Mouse (Mus musculus): Measurements from ENCODE around the gene Rpa2. TPM values are rescaled to one million over a fixed set of nuclear protein-coding genes. Genes with fewer than 3 reads are reported as not detected.
"Not testable (repeated sequence)": the region's sequence is repeated elsewhere in the genome, so short reads cannot be mapped to it uniquely, and the experiment has no call there.

The Rpa2 gene
- polyA plus RNA-seq, 1 experiment = 17.0 TPM

DNA sequence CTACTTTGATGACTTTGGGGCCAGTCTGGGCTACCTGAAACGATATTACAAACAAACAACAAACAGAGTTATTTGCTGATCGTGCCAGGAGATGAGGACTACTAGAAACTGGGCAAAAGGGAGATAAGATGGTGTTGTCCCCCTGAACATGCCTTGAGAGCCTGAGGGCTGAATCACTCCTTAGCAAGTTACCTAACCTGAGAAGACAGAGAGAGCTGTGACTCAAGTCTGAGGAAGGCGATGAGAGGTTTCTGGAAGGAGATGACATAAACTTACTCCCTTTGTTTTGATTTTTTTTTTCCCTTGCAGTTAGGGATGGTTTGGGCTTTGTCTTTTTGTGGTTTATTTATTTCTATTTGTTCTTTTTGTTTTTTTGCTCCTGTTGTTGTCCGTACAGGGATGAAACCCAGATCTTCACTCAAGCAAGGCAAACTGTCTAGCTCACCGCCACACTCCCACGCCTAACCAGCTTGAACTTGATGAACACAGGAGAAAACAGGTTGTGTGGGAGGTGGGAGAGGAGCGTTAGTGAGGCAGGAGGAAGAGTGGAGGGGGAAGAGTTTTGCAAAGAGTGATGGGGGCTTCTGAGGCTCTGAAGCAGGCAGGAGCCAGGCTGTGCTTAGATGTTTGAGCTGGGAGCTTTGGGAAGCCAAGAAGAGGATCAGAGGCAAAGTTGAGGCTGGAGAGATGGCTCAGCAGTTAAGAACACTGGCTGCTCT is 10.3 kb upstream of the Rpa2 start:
- no peak for TF ChIP-seq POLR2A (IDR thresholded peaks at IDR 0.05; ENCODE audit: extremely low read depth, insufficient read depth, low read length)
- no peak for TF ChIP-seq CTCF (IDR thresholded peaks at IDR 0.05; ENCODE audit: extremely low read depth, insufficient read depth, low read length)
- Histone ChIP-seq H3K4me3 (ENCODE audit: insufficient read depth, low read length) (no peak overlapping the region), H3K4me1 (ENCODE audit: control insufficient read depth, insufficient read depth, low read length) (no peaks in the 10 kb centered on the region), H3K27ac (ENCODE audit: insufficient read depth, low read length) (no peak overlapping the region)

GRCm38 (mm10) chr4:132760296-132760695 is 7.8 kb upstream of the Rpa2 start:
- TF ChIP-seq CTCF (IDR thresholded peaks at IDR 0.05; ENCODE audit: extremely low read depth, insufficient read depth, low read length) (no peak), POLR2A (IDR thresholded peaks at IDR 0.05; ENCODE audit: extremely low read depth, insufficient read depth, low read length) (no peak)
- Histone ChIP-seq H3K4me1 (ENCODE audit: control insufficient read depth, insufficient read depth, low read length) (no peaks in the 10 kb centered on the region), H3K4me3 (ENCODE audit: insufficient read depth, low read length) (no peak overlapping the region), H3K27ac (ENCODE audit: insufficient read depth, low read length) (no peak overlapping the region)

- Histone ChIP-seq H3K27ac (ENCODE audit: insufficient read depth, low read length) (no peak overlapping the region), H3K4me1 (ENCODE audit: control insufficient read depth, insufficient read depth, low read length) (no peaks in the 10 kb centered on the region), H3K4me3 (ENCODE audit: insufficient read depth, low read length) (no peak overlapping the region)
- TF ChIP-seq CTCF (IDR thresholded peaks at IDR 0.05; ENCODE audit: extremely low read depth, insufficient read depth, low read length) (no peak), POLR2A (IDR thresholded peaks at IDR 0.05; ENCODE audit: extremely low read depth, insufficient read depth, low read length) (no peak)
These were observed 5.5 kb upstream of the Rpa2 start for GRCm38 (mm10) chr4:132762602-132763001.

DNA sequence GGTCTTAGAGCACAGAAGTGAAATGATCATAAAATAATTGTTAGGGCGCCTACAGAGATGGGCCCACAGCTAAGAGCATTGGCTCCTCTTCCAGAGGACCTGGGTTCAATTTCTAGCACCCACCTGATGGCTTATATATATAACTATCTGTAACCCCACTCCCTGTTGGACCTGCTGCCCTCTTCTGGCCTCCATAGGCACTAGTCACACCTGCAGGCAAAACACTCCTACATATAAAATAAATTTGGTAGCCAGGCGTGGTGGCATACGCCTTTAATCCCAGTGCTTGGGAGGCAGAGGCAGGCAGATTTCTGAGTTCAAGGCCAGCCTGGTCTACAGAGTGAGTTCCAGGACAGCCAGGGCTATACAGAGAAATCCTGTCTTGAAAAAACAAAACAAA is 5.0 kb upstream of the Rpa2 start:
- H3K4me3 ChIP-seq (ENCODE audit: insufficient read depth, low read length); H3K4me1 ChIP-seq (ENCODE audit: control insufficient read depth, insufficient read depth, low read length); H3K27ac ChIP-seq (ENCODE audit: insufficient read depth, low read length): not testable (repeated sequence)

DNA sequence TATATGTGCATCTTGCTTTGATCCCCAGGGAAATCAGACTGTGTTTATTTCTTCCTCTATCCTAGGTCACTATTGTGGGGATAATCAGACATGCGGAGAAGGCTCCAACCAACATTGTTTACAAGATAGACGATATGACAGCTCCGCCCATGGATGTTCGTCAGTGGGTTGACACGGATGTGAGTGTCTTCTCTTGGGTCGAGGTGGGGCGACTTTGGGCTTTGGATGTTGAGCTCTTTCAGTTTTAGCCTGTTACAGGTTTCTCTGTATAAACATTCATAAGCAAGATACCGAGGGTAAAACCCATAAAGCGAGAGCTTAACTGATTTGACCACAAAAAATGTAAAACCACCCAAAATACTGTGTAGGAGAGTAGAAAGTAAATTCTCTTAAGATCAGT is 3.6 kb downstream of the Rpa2 start:
- Histone ChIP-seq H3K27ac (ENCODE audit: insufficient read depth, low read length) (no peak overlapping the region), H3K4me1 (ENCODE audit: control insufficient read depth, insufficient read depth, low read length) (peaks cover 2% of the 10 kb centered on the region; the same call in 1 of the 2 replicates), H3K4me3 (ENCODE audit: insufficient read depth, low read length) (no peak overlapping the region)
- TF ChIP-seq CTCF (IDR thresholded peaks at IDR 0.05; ENCODE audit: extremely low read depth, insufficient read depth, low read length) (no peak), POLR2A (IDR thresholded peaks at IDR 0.05; ENCODE audit: extremely low read depth, insufficient read depth, low read length) (no peak)

- Histone ChIP-seq H3K4me1 (ENCODE audit: control insufficient read depth, insufficient read depth, low read length) (no peaks in the 10 kb centered on the region), H3K27ac (ENCODE audit: insufficient read depth, low read length) (no peak overlapping the region), H3K4me3 (ENCODE audit: insufficient read depth, low read length) (no peak overlapping the region)
- no peak for TF ChIP-seq POLR2A (IDR thresholded peaks at IDR 0.05; ENCODE audit: extremely low read depth, insufficient read depth, low read length)
- TF ChIP-seq CTCF (IDR thresholded peaks at IDR 0.05; ENCODE audit: extremely low read depth, insufficient read depth, low read length) = no peak
These were observed 6.8 kb downstream of the Rpa2 start for GRCm38 (mm10) chr4:132774905-132775304.

DNA sequence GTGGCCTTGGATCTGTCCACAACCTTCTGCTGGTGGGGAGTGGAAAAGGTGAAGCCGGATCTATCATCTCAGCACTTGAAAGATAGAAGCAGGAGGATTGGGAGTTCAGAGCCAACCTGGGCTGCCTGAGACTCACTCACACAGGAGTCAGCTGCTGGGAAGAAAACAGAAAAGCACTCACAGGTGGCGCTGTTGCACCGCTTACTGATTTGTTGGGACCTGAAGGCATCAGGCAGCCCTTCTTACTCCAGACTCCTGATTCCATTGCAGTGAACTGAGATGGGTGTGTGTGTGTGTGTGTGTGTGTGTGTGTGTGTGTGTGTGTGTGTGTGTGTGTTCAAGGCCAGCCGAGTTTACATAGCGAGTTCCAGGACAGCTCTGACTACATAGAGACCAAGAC is 8.6 kb downstream of the Rpa2 start:
- H3K4me1 ChIP-seq (ENCODE audit: control insufficient read depth, insufficient read depth, low read length) = no peaks in the 10 kb centered on the region
- no peak for TF ChIP-seq POLR2A (IDR thresholded peaks at IDR 0.05; ENCODE audit: extremely low read depth, insufficient read depth, low read length)
- TF ChIP-seq CTCF (IDR thresholded peaks at IDR 0.05; ENCODE audit: extremely low read depth, insufficient read depth, low read length) = peak; percentile 83
- H3K4me3 ChIP-seq (ENCODE audit: insufficient read depth, low read length) = no peak overlapping the region
- no peak overlapping the region for H3K27ac ChIP-seq (ENCODE audit: insufficient read depth, low read length)

- no peak for TF ChIP-seq POLR2A (IDR thresholded peaks at IDR 0.05; ENCODE audit: extremely low read depth, insufficient read depth, low read length)
- TF ChIP-seq CTCF (IDR thresholded peaks at IDR 0.05; ENCODE audit: extremely low read depth, insufficient read depth, low read length) = no peak
- Histone ChIP-seq H3K27ac (ENCODE audit: insufficient read depth, low read length) (no peak overlapping the region), H3K4me3 (ENCODE audit: insufficient read depth, low read length) (no peak overlapping the region), H3K4me1 (ENCODE audit: control insufficient read depth, insufficient read depth, low read length) (no peaks in the 10 kb centered on the region)
These were observed 10.6 kb downstream of the Rpa2 start for GRCm38 (mm10) chr4:132778562-132779201.

DNA sequence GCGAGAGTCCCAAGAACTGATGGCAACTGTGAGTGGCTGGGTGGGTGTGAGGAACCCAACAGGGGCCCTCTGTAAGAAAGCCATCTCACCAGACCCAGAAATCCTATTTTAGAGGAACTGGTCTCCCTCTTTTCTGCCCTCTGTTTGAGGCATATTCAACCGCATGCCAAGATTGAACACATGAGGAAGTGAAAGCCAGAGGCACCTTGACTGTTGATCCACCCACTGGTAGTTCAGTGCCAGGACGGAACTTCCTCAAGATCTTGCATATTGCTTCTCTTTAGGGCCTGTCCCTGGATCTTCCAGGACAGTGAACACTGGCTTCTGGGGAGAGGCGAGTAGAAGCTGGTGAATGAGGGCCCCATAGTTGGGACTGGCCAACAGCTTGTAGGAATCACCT is 12.2 kb downstream of the Rpa2 start:
- TF ChIP-seq POLR2A (IDR thresholded peaks at IDR 0.05; ENCODE audit: extremely low read depth, insufficient read depth, low read length) (no peak), CTCF (IDR thresholded peaks at IDR 0.05; ENCODE audit: extremely low read depth, insufficient read depth, low read length) (no peak)
- Histone ChIP-seq H3K4me1 (ENCODE audit: control insufficient read depth, insufficient read depth, low read length) (no peaks in the 10 kb centered on the region), H3K4me3 (ENCODE audit: insufficient read depth, low read length) (no peak overlapping the region), H3K27ac (ENCODE audit: insufficient read depth, low read length) (no peak overlapping the region)

DNA sequence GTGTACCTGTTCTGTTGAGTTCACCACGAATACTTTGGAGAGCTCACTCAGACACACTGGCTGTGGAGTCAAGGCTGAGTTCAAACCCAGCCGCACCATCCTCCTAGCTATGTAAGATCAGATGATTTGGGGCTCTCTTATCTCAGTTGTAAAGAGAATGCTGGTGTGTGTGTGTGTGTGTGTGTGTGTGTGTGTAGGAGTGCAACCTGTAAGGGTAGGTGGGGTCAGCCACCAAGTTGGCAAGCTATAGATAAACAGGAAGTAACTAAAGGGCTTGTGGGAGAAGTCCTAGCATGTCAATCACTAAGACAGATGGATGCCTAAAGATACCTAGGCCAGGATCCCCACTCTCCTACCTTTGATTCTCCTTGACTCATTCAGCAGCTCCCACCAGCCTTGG is 15.6 kb downstream of the Rpa2 start:
- TF ChIP-seq POLR2A (IDR thresholded peaks at IDR 0.05; ENCODE audit: extremely low read depth, insufficient read depth, low read length) (no peak), CTCF (IDR thresholded peaks at IDR 0.05; ENCODE audit: extremely low read depth, insufficient read depth, low read length) (no peak)
- Histone ChIP-seq H3K27ac (ENCODE audit: insufficient read depth, low read length) (no peak overlapping the region), H3K4me3 (ENCODE audit: insufficient read depth, low read length) (no peak overlapping the region), H3K4me1 (ENCODE audit: control insufficient read depth, insufficient read depth, low read length) (no peaks in the 10 kb centered on the region)

All from cortical plate, adult 2 months (tissue).